Mouse (Mus musculus): Measurements from ENCODE around the gene C2cd5. TPM values are rescaled to one million over a fixed set of nuclear protein-coding genes. Genes with fewer than 3 reads are reported as not detected.

C2cd5 gene
- total and polyA plus RNA-seq, 3 experiments = 16.2 to 47.6 (median 30.5) TPM

GRCm38 (mm10) chr6:143070019-143070418 lies 29.9 kb downstream of the C2cd5 start:
- H3K36me3 ChIP-seq (ENCODE audit: control insufficient read depth in 1 of 2, insufficient read depth in 2 of 2, low read length in 2 of 2) = peaks cover 16 to 49% of the 10 kb centered on the region in 2 experiments
- no peaks in the 10 kb centered on the region for H3K27me3 ChIP-seq (ENCODE audit: control insufficient read depth in 1 of 2, insufficient read depth in 2 of 2, low read length in 2 of 2)
- DNase-seq (ENCODE audit: low read depth, low spot score) = no peak
- H3K9me3 ChIP-seq (replicated peaks; ENCODE audit: insufficient read depth, low read length) = no peaks in the 10 kb centered on the region
- no peak for TF ChIP-seq ETS1 (IDR thresholded peaks at IDR 0.05; ENCODE audit: low read depth, low read length)
- TF ChIP-seq EP300 (IDR thresholded peaks at IDR 0.05; ENCODE audit: low read depth in 1 of 2, low read length in 2 of 2) = no peak
- no peak for TF ChIP-seq ZKSCAN1 (IDR thresholded peaks at IDR 0.05; ENCODE audit: low read depth, low read length)
- TF ChIP-seq POLR2AphosphoS2 (IDR thresholded peaks at IDR 0.05; ENCODE audit: low read length) = no peak
- no peak for TF ChIP-seq MYC (IDR thresholded peaks at IDR 0.05; ENCODE audit: low read depth, low read length)
- TF ChIP-seq TBP (IDR thresholded peaks at IDR 0.05; ENCODE audit: low read depth, low read length) = no peak
- TF ChIP-seq TAL1 (IDR thresholded peaks at IDR 0.05; ENCODE audit: low read length) = no peak
- no peak for TF ChIP-seq CHD1 (IDR thresholded peaks at IDR 0.05; ENCODE audit: low read depth, low read length)
- H3K27ac ChIP-seq (ENCODE audit: control insufficient read depth, low read depth, low read length) = no peak overlapping the region
- H3K4me3 ChIP-seq (ENCODE audit: control insufficient read depth in 1 of 2, insufficient read depth in 1 of 2, low read depth in 2 of 2, low read length in 2 of 2) = no peak overlapping the region
- H3K9ac ChIP-seq (ENCODE audit: control insufficient read depth, low read depth, low read length, poor library complexity, severe bottlenecking) = no peak overlapping the region
- H3K79me2 ChIP-seq (ENCODE audit: control insufficient read depth, insufficient read depth, low read length, poor library complexity) = peaks cover 1% of the 10 kb centered on the region; the same call in 1 of the 2 replicates
- H3K4me1 ChIP-seq (ENCODE audit: control insufficient read depth in 1 of 2, insufficient read depth in 2 of 2, low read length in 2 of 2) = peaks cover 22 to 52% of the 10 kb centered on the region in 2 experiments

GRCm38 (mm10) chr6:143069606-143070005 lies 30.3 kb downstream of the C2cd5 start:
- H3K9me3 ChIP-seq (replicated peaks; ENCODE audit: insufficient read depth, low read length) = no peaks in the 10 kb centered on the region
- H3K36me3 ChIP-seq (ENCODE audit: control insufficient read depth in 1 of 2, insufficient read depth in 2 of 2, low read length in 2 of 2) = peaks cover 16 to 53% of the 10 kb centered on the region in 2 experiments
- DNase-seq (ENCODE audit: low read depth, low spot score) = no peak
- peaks cover 22 to 53% of the 10 kb centered on the region in 2 experiments for H3K4me1 ChIP-seq (ENCODE audit: control insufficient read depth in 1 of 2, insufficient read depth in 2 of 2, low read length in 2 of 2)
- TF ChIP-seq POLR2AphosphoS5 (IDR thresholded peaks at IDR 0.05; ENCODE audit: borderline replicate concordance, low read depth, low read length) = no peak
- no peak for TF ChIP-seq CTCF (IDR thresholded peaks at IDR 0.05 in 2 of 3, conservative IDR thresholded peaks at IDR 0.05 in 1 of 3; ENCODE audit: control insufficient read depth in 1 of 3, insufficient read depth in 1 of 3, low read depth in 2 of 3, low read length in 3 of 3, poor library complexity in 1 of 3, severe bottlenecking in 1 of 3)
- H3K27ac ChIP-seq (ENCODE audit: control insufficient read depth, low read depth, low read length) = no peak overlapping the region
- H3K79me2 ChIP-seq (ENCODE audit: control insufficient read depth, insufficient read depth, low read length, poor library complexity) = peaks cover 1% of the 10 kb centered on the region; the same call in 1 of the 2 replicates
- no peak overlapping the region for H3K4me3 ChIP-seq (ENCODE audit: control insufficient read depth in 1 of 2, insufficient read depth in 1 of 2, low read depth in 2 of 2, low read length in 2 of 2)
- no peaks in the 10 kb centered on the region for H3K27me3 ChIP-seq (ENCODE audit: control insufficient read depth in 1 of 2, insufficient read depth in 2 of 2, low read length in 2 of 2)
- no peak overlapping the region for H3K9ac ChIP-seq (ENCODE audit: control insufficient read depth, low read depth, low read length, poor library complexity, severe bottlenecking)

GRCm38 (mm10) chr6:143068181-143068915 lies 31.6 kb downstream of the C2cd5 start:
- peak; percentile 73 for DNase-seq (ENCODE audit: low read depth, low spot score)
- Histone ChIP-seq H3K79me2 (ENCODE audit: control insufficient read depth, insufficient read depth, low read length, poor library complexity) (peaks cover 1% of the 10 kb centered on the region; the same call in 1 of the 2 replicates), H3K36me3 (ENCODE audit: control insufficient read depth in 1 of 2, insufficient read depth in 2 of 2, low read length in 2 of 2) (peaks cover 16 to 52% of the 10 kb centered on the region in 2 experiments), H3K27me3 (ENCODE audit: control insufficient read depth in 1 of 2, insufficient read depth in 2 of 2, low read length in 2 of 2) (no peaks in the 10 kb centered on the region), H3K9ac (ENCODE audit: control insufficient read depth, low read depth, low read length, poor library complexity, severe bottlenecking) (0 out of 2 replicates have a peak overlapping the region, but pooled peaks have one; percentile 14), H3K27ac (ENCODE audit: control insufficient read depth, low read depth, low read length) (peak overlapping the region; percentile 73), H3K9me3 (replicated peaks; ENCODE audit: insufficient read depth, low read length) (no peaks in the 10 kb centered on the region), H3K4me3 (ENCODE audit: control insufficient read depth in 1 of 2, insufficient read depth in 1 of 2, low read depth in 2 of 2, low read length in 2 of 2) (no peak overlapping the region), H3K4me1 (ENCODE audit: control insufficient read depth in 1 of 2, insufficient read depth in 2 of 2, low read length in 2 of 2) (peaks cover 20 to 48% of the 10 kb centered on the region in 2 experiments)
- 0 out of 2 replicates have a peak, but pooled peaks have one; percentile 16 for TF ChIP-seq HCFC1 (IDR thresholded peaks at IDR 0.05; ENCODE audit: low read depth, low read length)
- peak; percentile 97 for TF ChIP-seq ETS1 (IDR thresholded peaks at IDR 0.05; ENCODE audit: low read depth, low read length)
- peak; percentile 98 for TF ChIP-seq RCOR1 (IDR thresholded peaks at IDR 0.05; ENCODE audit: low read depth, low read length)
- no peak for TF ChIP-seq E2F4 (IDR thresholded peaks at IDR 0.05; ENCODE audit: borderline replicate concordance, low read depth, low read length)
- TF ChIP-seq ZMIZ1 (IDR thresholded peaks at IDR 0.05; ENCODE audit: low read depth, low read length) = no peak
- TF ChIP-seq CHD2 (IDR thresholded peaks at IDR 0.05; ENCODE audit: low read length) = no peak
- TF ChIP-seq TAL1 (IDR thresholded peaks at IDR 0.05; ENCODE audit: low read length) = peak; percentile 95
- peak; percentile 77 for TF ChIP-seq MAFK (IDR thresholded peaks at IDR 0.05; ENCODE audit: borderline replicate concordance, low read depth, low read length)
- TF ChIP-seq MAX (IDR thresholded peaks at IDR 0.05; ENCODE audit: low read length) = peak; percentile 35; the same call in 1 of the 2 replicates
- TF ChIP-seq SMC3 (IDR thresholded peaks at IDR 0.05; ENCODE audit: low read depth, low read length) = no peak
- peak; percentile 32; the same call in 1 of the 2 replicates for TF ChIP-seq KAT2A (conservative IDR thresholded peaks at IDR 0.05; ENCODE audit: low read depth, low read length)
- TF ChIP-seq TCF12 (IDR thresholded peaks at IDR 0.05; ENCODE audit: low read depth, low read length) = peak; percentile 99
- no peak for TF ChIP-seq POLR2AphosphoS5 (IDR thresholded peaks at IDR 0.05; ENCODE audit: borderline replicate concordance, low read depth, low read length)
- peak; percentile 72 for TF ChIP-seq POLR2AphosphoS2 (IDR thresholded peaks at IDR 0.05; ENCODE audit: low read length)
- no peak; the same call in 1 of the 2 replicates for TF ChIP-seq ELF1 (IDR thresholded peaks at IDR 0.05; ENCODE audit: low read depth, low read length)
- TF ChIP-seq CTCF (IDR thresholded peaks at IDR 0.05 in 2 of 3, conservative IDR thresholded peaks at IDR 0.05 in 1 of 3; ENCODE audit: control insufficient read depth in 1 of 3, insufficient read depth in 1 of 3, low read depth in 2 of 3, low read length in 3 of 3, poor library complexity in 1 of 3, severe bottlenecking in 1 of 3) = no peak
- TF ChIP-seq MAZ (IDR thresholded peaks at IDR 0.05; ENCODE audit: low read depth, low read length) = no peak
- no peak for TF ChIP-seq USF2 (IDR thresholded peaks at IDR 0.05; ENCODE audit: borderline replicate concordance in 1 of 2, insufficient read depth in 1 of 2, low read depth in 1 of 2, low read length in 2 of 2)
